Mouse (Mus musculus) intestine, embryonic 16.5 days (tissue): ENCODE data around the gene Grm7. TPM values are rescaled to one million over a fixed set of nuclear protein-coding genes. Genes with fewer than 3 reads are reported as not detected.

ENCODE experiments used
- ATAC-seq: fragments of 200-750 bp; cut with Nextera tagmentation; 2 replicates; pipeline ENCODE4 v1.8.0; 2017; ENCODE audit warnings: moderate TSS enrichment, moderate library complexity
- H3K27ac ChIP-seq: fragments of 300-500 bp; sonication (generic); 2 replicates; pipeline ENCODE4 v1.5.1; 2014; ENCODE audit warnings: mild to moderate bottlenecking, low read length
- H3K27me3 ChIP-seq: fragments of 300-500 bp; sonication (generic); replicated peaks from 2 replicates; pipeline ENCODE4 v1.6.1; 2014; ENCODE audit warnings: low read length, control low read depth, mixed read lengths; ENCODE audit not compliant: control insufficient read depth, insufficient read depth
- H3K36me3 ChIP-seq: fragments of 300-500 bp; sonication (generic); 2 replicates; pipeline ENCODE4 v1.6.1; 2014; ENCODE audit warnings: low read length, control low read depth; ENCODE audit not compliant: control insufficient read depth, insufficient read depth
- H3K4me1 ChIP-seq: fragments of 300-500 bp; sonication (generic); 2 replicates; pipeline ENCODE4 v1.6.1; 2014; ENCODE audit warnings: low read length, control low read depth, mixed read lengths; ENCODE audit not compliant: control insufficient read depth, insufficient read depth
- H3K4me2 ChIP-seq: fragments of 300-500 bp; sonication (generic); 2 replicates; pipeline ENCODE4 v1.6.1; 2014; ENCODE audit warnings: low read depth, low read length, control low read depth
- H3K4me3 ChIP-seq: fragments of 300-500 bp; sonication (generic); 2 replicates; pipeline ENCODE4 v1.5.1; 2014; ENCODE audit warnings: mild to moderate bottlenecking, low read length
- H3K9ac ChIP-seq: fragments of 300-500 bp; sonication (generic); 2 replicates; pipeline ENCODE4 v1.6.1; 2014; ENCODE audit warnings: low read depth, low read length
- H3K9me3 ChIP-seq: fragments of 300-500 bp; sonication (generic); 2 replicates; pipeline ENCODE4 v1.6.1; 2016; ENCODE audit warnings: low read length, control low read depth; ENCODE audit not compliant: control insufficient read depth
- WGBS: fragments of 180-500 bp; shearing (Covaris S2); extraction: QIAGEN DNeasy Blood & Tissue Kit; methylation state at CpG from one replicate; pipeline ENCODE4 v1.1.7; 2014; 5-methylcytosine and 5-hydroxymethylcytosine counted together
- polyA plus RNA-seq: library from polyadenylated mRNA; unstranded; fragments of >200 nt; fragmentation: Nextera tagmentation; extraction: Ambion mirVana; gene quantifications from 2 replicates; pipeline ENCODE4 v1.2.1, GENCODE M21; 2015

The Grm7 gene
- polyA plus RNA-seq, 1 experiment from 2014 or later: 1.0 TPM

DNA sequence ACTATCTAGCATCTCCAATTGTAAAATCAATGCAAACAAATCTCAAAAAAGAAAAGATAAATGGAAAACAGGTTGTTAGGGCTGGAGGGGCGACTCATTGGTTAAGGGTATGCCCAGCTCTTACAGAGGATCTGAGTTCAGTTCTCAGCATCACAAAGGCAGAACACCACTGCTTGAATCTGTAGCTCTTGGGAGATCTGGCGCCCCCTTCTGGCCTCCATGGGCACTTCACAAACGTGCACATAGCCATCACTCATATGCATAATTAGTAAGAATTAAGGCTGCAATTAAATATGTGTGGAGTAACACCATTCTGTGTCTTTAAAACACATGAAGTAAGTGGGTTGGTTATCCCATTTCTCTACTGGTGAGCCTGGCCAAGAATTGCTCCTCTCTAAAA is 914.1 kb downstream of the Grm7 start:
- H3K9me3 ChIP-seq: no peaks in the 10 kb centered on the region
- no peak overlapping the region for H3K4me3 ChIP-seq
- no peak overlapping the region for H3K9ac ChIP-seq
- no peak for ATAC-seq
- 72% methylated on average over 3 of the region's 3 CpGs for WGBS
- no peaks in the 10 kb centered on the region for H3K27me3 ChIP-seq
- no peak overlapping the region for H3K27ac ChIP-seq
- H3K4me1 ChIP-seq: no peaks in the 10 kb centered on the region
- H3K36me3 ChIP-seq: no peaks in the 10 kb centered on the region
- no peak overlapping the region for H3K4me2 ChIP-seq

DNA sequence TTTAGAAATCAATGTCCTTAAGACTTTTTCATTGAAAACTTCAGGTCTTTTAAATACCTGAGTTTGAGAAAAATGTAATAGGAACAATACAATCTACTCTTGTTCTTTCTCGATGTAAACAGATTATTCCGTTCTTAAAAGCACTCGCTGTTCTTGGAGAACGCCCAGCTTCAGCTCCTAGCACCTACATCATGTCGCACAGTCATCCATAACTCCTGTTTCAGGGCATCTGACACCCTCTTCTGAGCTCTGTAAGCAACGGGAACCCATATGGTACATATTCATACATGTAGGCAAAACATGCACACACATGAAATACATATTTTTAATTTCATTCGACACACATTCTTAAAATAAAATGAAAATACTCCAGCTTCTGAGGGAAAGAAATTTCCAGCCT is 916.0 kb downstream of the Grm7 start:
- ATAC-seq: no peak

DNA sequence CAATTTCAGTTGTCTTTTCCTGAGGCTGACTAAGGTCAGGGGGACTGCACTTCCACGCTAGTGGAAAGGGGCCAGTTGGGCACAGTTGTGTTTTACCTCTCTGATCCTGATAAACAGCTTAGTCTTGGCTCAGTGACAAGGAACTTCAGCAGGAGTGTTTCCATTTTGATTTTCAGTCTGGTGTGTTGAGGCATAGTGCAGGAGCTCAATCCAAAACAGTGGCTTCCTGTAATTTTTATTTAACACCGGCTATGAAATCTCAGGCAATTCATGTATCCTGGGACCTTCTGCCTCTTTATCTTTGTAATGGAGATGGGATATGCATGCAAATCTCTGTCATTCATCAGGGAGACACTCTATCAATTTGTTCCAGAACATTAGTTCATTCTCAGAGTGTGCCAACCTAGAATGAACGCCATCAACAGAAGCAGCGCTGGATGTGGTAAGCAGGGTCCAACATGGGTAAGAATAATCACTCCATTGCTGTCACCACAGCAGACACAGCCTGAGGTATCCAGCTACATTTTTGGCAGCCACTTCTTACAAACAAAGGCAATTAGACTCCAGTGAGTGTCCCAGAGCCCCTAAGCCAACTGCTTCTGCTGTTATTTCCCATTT is 926.2 kb downstream of the Grm7 start:
- no peaks in the 10 kb centered on the region for H3K36me3 ChIP-seq
- no peak overlapping the region for H3K4me2 ChIP-seq
- H3K9ac ChIP-seq: no peak overlapping the region
- H3K4me1 ChIP-seq: no peaks in the 10 kb centered on the region
- WGBS: 77% methylated on average over 4 of the region's 4 CpGs
- H3K4me3 ChIP-seq: no peak overlapping the region
- H3K27ac ChIP-seq: no peak overlapping the region
- H3K27me3 ChIP-seq: no peaks in the 10 kb centered on the region
- no peaks in the 10 kb centered on the region for H3K9me3 ChIP-seq
- no peak for ATAC-seq

More for the DNA sequence above, 916.0 kb downstream of the Grm7 start:
- no peaks in the 10 kb centered on the region for H3K36me3 ChIP-seq
- no peak overlapping the region for H3K4me3 ChIP-seq
- H3K9ac ChIP-seq: no peak overlapping the region
- 83% methylated on average over 7 of the region's 7 CpGs for WGBS
- H3K27ac ChIP-seq: no peak overlapping the region
- no peaks in the 10 kb centered on the region for H3K4me1 ChIP-seq
- H3K4me2 ChIP-seq: no peak overlapping the region
- no peaks in the 10 kb centered on the region for H3K27me3 ChIP-seq
- H3K9me3 ChIP-seq: no peaks in the 10 kb centered on the region

DNA sequence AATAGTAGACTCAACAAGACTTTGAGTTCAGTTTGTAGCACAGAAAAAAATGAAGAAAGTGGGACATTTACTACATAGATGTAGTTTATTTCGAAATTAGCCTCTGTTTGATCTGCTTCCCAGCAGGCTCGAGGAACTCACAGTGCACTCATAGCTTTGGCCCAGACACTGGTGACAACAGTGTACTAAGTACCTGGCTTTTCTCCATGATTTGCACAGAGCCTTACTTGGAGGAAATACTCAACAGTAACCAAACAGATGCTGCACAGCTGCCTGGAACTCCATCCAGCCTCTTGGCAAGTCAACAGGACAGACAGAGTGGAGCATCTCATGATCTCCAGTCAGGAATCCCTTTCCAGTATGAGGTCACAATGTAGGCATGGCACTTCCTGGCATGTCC is 939.5 kb downstream of the Grm7 start:
- ATAC-seq: peak; percentile 62
- H3K27ac ChIP-seq: no peak overlapping the region
- H3K36me3 ChIP-seq: no peaks in the 10 kb centered on the region
- no peaks in the 10 kb centered on the region for H3K9me3 ChIP-seq
- H3K4me1 ChIP-seq: no peaks in the 10 kb centered on the region
- H3K4me3 ChIP-seq: no peak overlapping the region
- no peak overlapping the region for H3K4me2 ChIP-seq
- H3K9ac ChIP-seq: no peak overlapping the region
- WGBS: 49% methylated on average over 2 of the region's 2 CpGs
- no peaks in the 10 kb centered on the region for H3K27me3 ChIP-seq

DNA sequence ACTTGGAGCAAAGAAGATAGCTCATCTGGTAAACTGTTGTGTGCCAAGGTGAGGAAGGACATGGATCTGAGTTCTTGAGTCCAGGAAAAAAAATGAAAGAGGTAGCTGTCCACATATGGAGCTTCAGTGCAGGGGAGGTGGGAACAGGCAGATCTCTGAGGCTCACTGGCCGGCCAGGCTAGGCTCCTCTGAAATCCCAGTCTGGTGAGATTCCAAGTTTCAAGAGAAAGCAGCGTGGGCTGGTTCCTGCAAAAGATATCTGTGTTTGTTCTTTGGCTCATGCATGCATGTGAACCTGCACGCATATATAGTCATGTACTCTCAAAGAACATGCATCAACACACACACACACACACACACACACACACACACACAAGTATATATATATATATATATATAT is 942.2 kb downstream of the Grm7 start:
- ATAC-seq: no peak
- H3K27ac ChIP-seq: no peak overlapping the region
- no peaks in the 10 kb centered on the region for H3K4me1 ChIP-seq
- H3K9ac ChIP-seq: no peak overlapping the region
- no peaks in the 10 kb centered on the region for H3K9me3 ChIP-seq
- no peaks in the 10 kb centered on the region for H3K36me3 ChIP-seq
- no peak overlapping the region for H3K4me2 ChIP-seq
- WGBS: 81% methylated on average over 3 of the region's 3 CpGs
- H3K4me3 ChIP-seq: no peak overlapping the region
- H3K27me3 ChIP-seq: no peaks in the 10 kb centered on the region

DNA sequence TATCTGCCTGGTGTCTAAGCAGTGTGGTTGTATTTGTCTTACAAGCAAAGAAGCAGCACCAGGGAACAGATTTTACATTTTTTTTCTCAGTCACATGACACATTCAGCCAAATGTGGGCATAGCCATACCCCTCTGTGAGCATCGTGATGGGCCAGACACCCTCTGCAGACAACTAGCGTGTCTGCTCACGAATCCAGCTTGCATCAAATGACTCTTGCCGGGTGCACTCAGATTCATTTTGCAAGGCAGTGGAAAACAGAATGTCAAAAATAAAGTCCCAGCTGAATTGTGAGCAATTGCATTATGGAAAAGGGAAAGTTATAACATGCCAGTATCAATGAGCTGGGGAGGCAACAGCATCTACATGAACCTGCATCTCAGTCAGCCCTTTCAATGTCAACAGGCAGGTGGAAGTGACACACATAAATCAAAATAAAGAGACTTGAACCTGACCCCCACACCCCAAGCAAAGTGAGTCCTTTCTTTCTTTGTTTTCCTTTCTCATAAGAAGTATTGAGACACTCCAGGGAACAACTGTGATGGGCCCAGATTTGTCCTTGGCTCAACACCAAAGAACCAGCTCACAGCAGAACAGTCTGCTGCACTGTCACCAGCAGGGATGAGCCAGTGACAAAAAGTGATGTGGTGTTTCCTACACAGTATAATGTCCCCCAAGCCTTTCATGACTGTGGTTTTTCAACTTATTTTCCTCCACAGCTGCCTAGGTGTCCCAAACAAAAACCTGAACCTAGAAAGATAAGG is 956.7 kb downstream of the Grm7 start:
- no peaks in the 10 kb centered on the region for H3K27me3 ChIP-seq
- H3K4me2 ChIP-seq: no peak overlapping the region
- no peak overlapping the region for H3K9ac ChIP-seq
- no peak for ATAC-seq
- H3K36me3 ChIP-seq: no peaks in the 10 kb centered on the region
- no peak overlapping the region for H3K4me3 ChIP-seq
- H3K4me1 ChIP-seq: no peaks in the 10 kb centered on the region
- H3K9me3 ChIP-seq: no peaks in the 10 kb centered on the region
- WGBS: 91% methylated on average over 4 of the region's 4 CpGs
- H3K27ac ChIP-seq: no peak overlapping the region

DNA sequence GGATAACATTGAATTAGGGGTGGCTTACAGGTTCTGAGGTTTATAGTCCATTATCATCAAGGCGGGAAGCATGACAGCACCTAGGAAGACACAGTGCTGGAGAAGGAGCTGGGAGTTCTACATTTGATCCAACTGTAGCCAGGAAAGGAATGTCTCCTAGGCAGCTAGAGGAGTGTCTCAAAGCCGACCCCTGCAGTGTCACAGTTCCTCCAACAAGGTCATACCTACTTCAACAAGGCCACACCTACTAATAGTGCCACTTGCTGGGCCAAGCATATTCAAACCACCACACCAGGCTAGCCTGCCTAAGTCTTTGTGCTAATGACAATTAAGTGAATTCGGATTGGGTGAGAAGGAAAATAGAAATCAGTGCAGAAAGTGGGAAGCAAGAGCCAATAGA is 965.0 kb downstream of the Grm7 start:
- H3K4me1 ChIP-seq: no peaks in the 10 kb centered on the region
- H3K4me2 ChIP-seq: no peak overlapping the region
- H3K36me3 ChIP-seq: no peaks in the 10 kb centered on the region
- no peak overlapping the region for H3K4me3 ChIP-seq
- no peak for ATAC-seq
- no peak overlapping the region for H3K27ac ChIP-seq
- H3K9me3 ChIP-seq: no peaks in the 10 kb centered on the region
- H3K27me3 ChIP-seq: no peaks in the 10 kb centered on the region
- 81% methylated on average over 3 of the region's 3 CpGs for WGBS
- H3K9ac ChIP-seq: no peak overlapping the region

DNA sequence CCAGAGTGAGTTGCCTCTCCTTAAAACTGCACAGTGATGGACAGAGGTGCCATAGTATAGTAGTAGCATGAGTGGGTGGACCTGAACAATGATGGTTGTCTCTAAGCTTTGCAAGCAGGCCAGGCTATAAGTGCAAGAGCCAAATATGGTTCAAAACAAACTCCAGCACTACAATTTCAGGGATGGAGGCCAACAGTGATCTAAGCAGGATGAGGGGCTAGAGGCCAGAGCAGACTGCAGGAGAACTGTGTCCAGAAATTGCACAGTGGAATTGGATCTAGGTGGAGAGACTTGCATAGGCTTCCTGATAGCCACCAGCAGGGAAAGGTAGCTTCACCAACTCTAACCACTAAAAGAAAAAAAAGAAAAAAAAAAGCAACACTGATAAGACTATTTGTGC is 968.5 kb downstream of the Grm7 start:
- no peak overlapping the region for H3K27ac ChIP-seq
- no peaks in the 10 kb centered on the region for H3K9me3 ChIP-seq
- ATAC-seq: no peak
- H3K4me1 ChIP-seq: no peaks in the 10 kb centered on the region
- no peak overlapping the region for H3K4me3 ChIP-seq
- H3K9ac ChIP-seq: no peak overlapping the region
- no peaks in the 10 kb centered on the region for H3K36me3 ChIP-seq
- no peak overlapping the region for H3K4me2 ChIP-seq
- H3K27me3 ChIP-seq: no peaks in the 10 kb centered on the region
